Mouse (Mus musculus) erythroblast, embryonic 14.5 days (primary cell): ENCODE data around the gene Fbf1.

Experiments used
- GATA1 ChIP-seq: IDR thresholded peaks from 2 replicates; pipeline ENCODE4 v1.6.1; 2012; ENCODE audit warnings: low read length, inconsistent platforms, mixed read lengths
- TAL1 ChIP-seq: IDR thresholded peaks from 3 replicates; pipeline ENCODE4 v1.6.1; 2012; ENCODE audit warnings: low read length, inconsistent platforms, mixed read lengths

- no peak for TF ChIP-seq GATA1
- TF ChIP-seq TAL1 = no peak
Observed at GRCm38 (mm10) chr11:116131349-116132170, 36.4 kb downstream of the Fbf1 start.
